Mouse (Mus musculus) layer of hippocampus, postnatal 10 days (tissue): ENCODE data around the gene Nr6a1. TPM values are rescaled to one million over a fixed set of nuclear protein-coding genes. Genes with fewer than 3 reads are reported as not detected.

ENCODE experiments used
- DNase-seq, 2 experiments: peaks; one replicate each; pipeline ENCODE4 v3.0.0; 2021; ENCODE audit warnings: low spot score in 2 of 2
- microRNA-seq, 2 experiments: library from miRNA; unstranded; fragments of <30 nt; microRNA quantifications; one replicate each; pipeline ENCODE4 v1.2.0; 2021
- total RNA-seq, 2 experiments: library from RNA; stranded (reverse); gene quantifications; 2 replicates each; pipeline ENCODE4 v1.2.3; 2021

Gene Nr6a1
- total RNA-seq, 2 experiments from 2014 or later, result 3.8 to 4.2 TPM

- no peak for DNase-seq
Observed at GRCm38 (mm10) chr2:38683083-38683482, 244.4 kb downstream of the Nr6a1 start.

- DNase-seq, result no peak
Observed at GRCm38 (mm10) chr2:38682209-38682608, 245.3 kb downstream of the Nr6a1 start.

GRCm38 (mm10) chr2:38678947-38679346 is 248.5 kb downstream of the Nr6a1 start:
- no peak for DNase-seq

GRCm38 (mm10) chr2:38675366-38675969 is 252.0 kb downstream of the Nr6a1 start:
- no peak for DNase-seq

Small RNAs within 50 kb of the gene (microRNA-seq; reads per million reads assigned to microRNA genes)
- gene Mir181a-2 (79.4 to 91.1 reads per million in 2 experiments), gene Mir181b-2 (3,803 to 4,513 reads per million in 2 experiments)

Other genes starting within 250 kb of the Nr6a1 start
- gene Nr5a1, start 213.1 kb downstream of the Nr6a1 start, total RNA-seq, result not detected
- 1 to 10 TPM; 3.2 to 4.7 TPM for gene Olfml2a, start 4.3 kb upstream of the Nr6a1 start, total RNA-seq
- under 1 TPM; 0.73 to 0.80 TPM for gene Wdr38, start 69.8 kb upstream of the Nr6a1 start, total RNA-seq
- 100 to 1,000 TPM in 1 of 2 experiments, 10 to 100 TPM in 1; 87.7 to 102 TPM for gene Arpc5l, start 77.7 kb upstream of the Nr6a1 start, total RNA-seq
- gene Rpl35, start 77.9 kb upstream of the Nr6a1 start, total RNA-seq, result 100 to 1,000 TPM; 308 to 382 TPM
- 10 to 100 TPM; 31.1 to 32.0 TPM for gene Golga1, start 137.9 kb upstream of the Nr6a1 start, total RNA-seq